Mouse (Mus musculus): ENCODE measurements at regions not wholly inside any gene's neighbourhood (a gene's known extent, or its start where the extent isn't known, plus 50 kb on each side); places are given as distances from the start of the nearest gene placed in this dataset.

GRCm38 (mm10) chr12:54313211-54313845, 109.7 kb upstream of the Egln3 start:
- Histone ChIP-seq H3K4me2 (ENCODE audit: low read depth, low read length, poor library complexity, severe bottlenecking) (peak overlapping the region; percentile 83), H3K27ac (ENCODE audit: low read depth, low read length) (no peak overlapping the region), H3K9me3 (ENCODE audit: low read length) (no peaks in the 10 kb centered on the region), H3K9ac (replicated peaks; ENCODE audit: low read length, poor library complexity, severe bottlenecking) (peak overlapping the region; percentile 50; the same call in 1 of the 2 replicates), H3K27me3 (ENCODE audit: insufficient read depth, low read length) (no peaks in the 10 kb centered on the region), H3K4me1 (ENCODE audit: insufficient read depth, low read length) (peaks cover 15% of the 10 kb centered on the region), H3K4me3 (ENCODE audit: low read depth, low read length) (peak overlapping the region; percentile 37), H3K36me3 (ENCODE audit: insufficient read depth, low read length) (no peaks in the 10 kb centered on the region)
- DNase-seq (ENCODE audit: low spot score) (peak; percentile 22), ATAC-seq (ENCODE audit: low FRiP score) (peak; percentile 74; the same call in 1 of the 2 replicates)
- WGBS, result 2% methylated on average over 17 of the region's 20 CpGs
- TF ChIP-seq CTCF (IDR thresholded peaks at IDR 0.05), result no peak

GRCm38 (mm10) chr12:54312522-54313210, 109.0 kb upstream of the Egln3 start:
- Histone ChIP-seq H3K27ac (ENCODE audit: low read depth, low read length) (no peak overlapping the region), H3K36me3 (ENCODE audit: insufficient read depth, low read length) (no peaks in the 10 kb centered on the region), H3K9ac (replicated peaks; ENCODE audit: low read length, poor library complexity, severe bottlenecking) (peak overlapping the region; percentile 50; the same call in 1 of the 2 replicates), H3K4me1 (ENCODE audit: insufficient read depth, low read length) (peaks cover 15% of the 10 kb centered on the region), H3K4me2 (ENCODE audit: low read depth, low read length, poor library complexity, severe bottlenecking) (peak overlapping the region; percentile 83), H3K27me3 (ENCODE audit: insufficient read depth, low read length) (no peaks in the 10 kb centered on the region), H3K9me3 (ENCODE audit: low read length) (no peaks in the 10 kb centered on the region), H3K4me3 (ENCODE audit: low read depth, low read length) (peak overlapping the region; percentile 37)
- TF ChIP-seq CTCF (IDR thresholded peaks at IDR 0.05), result no peak
- DNase-seq (ENCODE audit: low spot score) (no peak), ATAC-seq (ENCODE audit: low FRiP score) (no peak)
- whole genome bisulfite sequencing, result 21% methylated on average over 11 of the region's 14 CpGs

GRCm38 (mm10) chr12:54311896-54312521, 108.3 kb upstream of the Egln3 start:
- H3K4me1 ChIP-seq (ENCODE audit: insufficient read depth, low read length), result peaks cover 12% of the 10 kb centered on the region
- ATAC-seq (ENCODE audit: low FRiP score), result no peak
- H3K27ac ChIP-seq (ENCODE audit: low read depth, low read length), result no peak overlapping the region
- DNase-seq (ENCODE audit: low spot score), result no peak
- no peak for TF ChIP-seq CTCF (IDR thresholded peaks at IDR 0.05)
- no peak overlapping the region for H3K9ac ChIP-seq (replicated peaks; ENCODE audit: low read length, poor library complexity, severe bottlenecking)
- no peaks in the 10 kb centered on the region for H3K36me3 ChIP-seq (ENCODE audit: insufficient read depth, low read length)
- no peaks in the 10 kb centered on the region for H3K27me3 ChIP-seq (ENCODE audit: insufficient read depth, low read length)
- H3K9me3 ChIP-seq (ENCODE audit: low read length), result no peaks in the 10 kb centered on the region
- no peak overlapping the region for H3K4me3 ChIP-seq (ENCODE audit: low read depth, low read length)
- H3K4me2 ChIP-seq (ENCODE audit: low read depth, low read length, poor library complexity, severe bottlenecking), result no peak overlapping the region
- 57% methylated on average over 4 of the region's 4 CpGs for WGBS

DNA sequence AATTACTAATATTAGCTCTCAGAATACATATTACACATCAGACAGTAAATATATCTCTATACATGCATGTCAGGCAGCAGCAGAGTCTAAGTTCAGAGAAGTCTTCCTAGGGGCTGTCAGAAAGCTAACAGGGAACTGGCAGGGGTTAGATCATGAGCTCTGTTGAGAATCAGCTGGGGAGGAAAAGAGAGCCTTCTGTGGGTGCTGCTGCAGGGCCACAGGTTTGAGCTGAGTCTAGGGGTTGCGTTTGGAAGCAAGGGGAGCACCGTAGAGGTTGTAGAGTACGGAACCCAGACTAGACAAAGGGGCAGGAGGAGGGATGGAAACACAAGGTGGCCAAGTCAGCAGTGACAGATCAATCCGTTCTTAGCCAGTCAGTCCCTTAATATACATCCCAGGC, 106.2 kb upstream of the Egln3 start:
- DNase-seq (ENCODE audit: low spot score) (no peak), ATAC-seq (ENCODE audit: low FRiP score) (no peak)
- no peak overlapping the region for H3K9ac ChIP-seq (replicated peaks; ENCODE audit: low read length, poor library complexity, severe bottlenecking)
- no peaks in the 10 kb centered on the region for H3K9me3 ChIP-seq (ENCODE audit: low read length)
- H3K27me3 ChIP-seq (ENCODE audit: insufficient read depth, low read length), result no peaks in the 10 kb centered on the region
- peaks cover 9% of the 10 kb centered on the region for H3K4me1 ChIP-seq (ENCODE audit: insufficient read depth, low read length)
- 83% methylated on average over 4 of the region's 4 CpGs for WGBS
- no peak overlapping the region for H3K27ac ChIP-seq (ENCODE audit: low read depth, low read length)
- no peaks in the 10 kb centered on the region for H3K36me3 ChIP-seq (ENCODE audit: insufficient read depth, low read length)
- no peak overlapping the region for H3K4me2 ChIP-seq (ENCODE audit: low read depth, low read length, poor library complexity, severe bottlenecking)
- no peak for TF ChIP-seq CTCF (IDR thresholded peaks at IDR 0.05)
- H3K4me3 ChIP-seq (ENCODE audit: low read depth, low read length), result no peak overlapping the region

GRCm38 (mm10) chr12:54309219-54309618, 105.6 kb upstream of the Egln3 start:
- H3K27me3 ChIP-seq (ENCODE audit: insufficient read depth, low read length), result no peaks in the 10 kb centered on the region
- ATAC-seq (ENCODE audit: low FRiP score), result no peak
- no peaks in the 10 kb centered on the region for H3K9me3 ChIP-seq (ENCODE audit: low read length)
- no peak for TF ChIP-seq CTCF (IDR thresholded peaks at IDR 0.05)
- DNase-seq (ENCODE audit: low spot score), result no peak
- H3K36me3 ChIP-seq (ENCODE audit: insufficient read depth, low read length), result no peaks in the 10 kb centered on the region
- 93% methylated on average over 6 of the region's 6 CpGs for WGBS
- H3K9ac ChIP-seq (replicated peaks; ENCODE audit: low read length, poor library complexity, severe bottlenecking), result no peak overlapping the region
- H3K4me3 ChIP-seq (ENCODE audit: low read depth, low read length), result no peak overlapping the region
- peaks cover 9% of the 10 kb centered on the region for H3K4me1 ChIP-seq (ENCODE audit: insufficient read depth, low read length)
- H3K27ac ChIP-seq (ENCODE audit: low read depth, low read length), result no peak overlapping the region
- no peak overlapping the region for H3K4me2 ChIP-seq (ENCODE audit: low read depth, low read length, poor library complexity, severe bottlenecking)

DNA sequence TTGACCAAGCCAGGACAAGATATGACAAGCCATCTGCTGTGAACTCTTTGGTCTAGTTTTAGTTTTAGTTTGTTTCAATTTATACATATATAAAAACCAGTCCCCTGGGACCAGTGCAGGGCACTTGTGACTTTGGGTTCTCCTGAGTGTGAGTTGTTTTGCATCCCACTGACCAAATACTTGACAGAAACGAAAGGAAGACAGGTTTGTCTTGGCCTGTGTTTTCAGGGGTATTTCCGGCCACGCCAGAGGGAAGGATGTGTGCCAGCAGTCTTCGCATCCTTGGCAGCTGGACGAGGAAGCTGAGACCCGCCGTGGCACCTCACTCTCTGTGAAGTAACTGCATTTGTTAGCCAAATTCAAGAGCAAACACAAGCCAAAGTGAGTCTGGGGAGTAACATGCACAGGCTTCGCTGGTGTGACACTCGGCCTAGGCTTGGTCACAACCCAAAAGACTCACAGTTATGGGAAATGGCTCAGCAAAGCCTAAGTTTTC, 101.5 kb upstream of the Egln3 start:
- Histone ChIP-seq H3K36me3 (ENCODE audit: insufficient read depth, low read length) (no peaks in the 10 kb centered on the region), H3K27me3 (ENCODE audit: insufficient read depth, low read length) (no peaks in the 10 kb centered on the region), H3K4me1 (ENCODE audit: insufficient read depth, low read length) (no peaks in the 10 kb centered on the region), H3K27ac (ENCODE audit: low read depth, low read length) (no peak overlapping the region), H3K9ac (replicated peaks; ENCODE audit: low read length, poor library complexity, severe bottlenecking) (no peak overlapping the region), H3K9me3 (ENCODE audit: low read length) (no peaks in the 10 kb centered on the region), H3K4me3 (ENCODE audit: low read depth, low read length) (no peak overlapping the region), H3K4me2 (ENCODE audit: low read depth, low read length, poor library complexity, severe bottlenecking) (no peak overlapping the region)
- WGBS, result 82% methylated on average over 9 of the region's 9 CpGs
- DNase-seq (ENCODE audit: low spot score) (no peak), ATAC-seq (ENCODE audit: low FRiP score) (no peak)
- no peak for TF ChIP-seq CTCF (IDR thresholded peaks at IDR 0.05)
